Mouse (Mus musculus): ENCODE measurements around the gene Sfmbt2. TPM values are rescaled to one million over a fixed set of nuclear protein-coding genes. Genes with fewer than 3 reads are reported as not detected.

Gene Sfmbt2
- polyA plus RNA-seq, 1 experiment from 2014 or later = 0.65 TPM

GRCm38 (mm10) chr2:10372776-10373507 lies 2.6 kb downstream of the Sfmbt2 start:
- Histone ChIP-seq H3K4me2 (replicated peaks; ENCODE audit: low read depth) (peak overlapping the region; percentile 97), H3K27ac (replicated peaks) (no peak overlapping the region), H3K9ac (ENCODE audit: low read length) (peak overlapping the region; percentile 55), H3K27me3 (ENCODE audit: control insufficient read depth, insufficient read depth, low read length) (peaks cover 20% of the 10 kb centered on the region; the same call in 1 of the 2 replicates), H3K4me1 (replicated peaks; ENCODE audit: control insufficient read depth, insufficient read depth) (peaks cover 9% of the 10 kb centered on the region; the same call in 1 of the 2 replicates), H3K4me3 (ENCODE audit: low read depth, low read length) (peak overlapping the region; percentile 61), H3K9me3 (ENCODE audit: control insufficient read depth, low read length) (no peaks in the 10 kb centered on the region), H3K36me3 (ENCODE audit: control insufficient read depth, insufficient read depth, low read length) (no peaks in the 10 kb centered on the region)
- ATAC-seq (ENCODE audit: low FRiP score, low TSS enrichment) = 0 out of 2 replicates have a peak, but pooled peaks have one; percentile 49
- TF ChIP-seq EP300 (optimal IDR thresholded peaks at IDR 0.05) = no peak
- TF ChIP-seq CTCF (IDR thresholded peaks at IDR 0.05; ENCODE audit: low read depth) = no peak
- DNase-seq (ENCODE audit: low spot score) = peak; percentile 21
- under 1% methylated on average over 31 of the region's 35 CpGs for WGBS

- H3K4me2 ChIP-seq (replicated peaks; ENCODE audit: low read depth) = peak overlapping the region; percentile 97
- peaks cover 9% of the 10 kb centered on the region; the same call in 1 of the 2 replicates for H3K4me1 ChIP-seq (replicated peaks; ENCODE audit: control insufficient read depth, insufficient read depth)
- no peak overlapping the region for H3K9ac ChIP-seq (ENCODE audit: low read length)
- ATAC-seq (ENCODE audit: low FRiP score, low TSS enrichment) = no peak; the same call in 1 of the 2 replicates
- TF ChIP-seq EP300 (optimal IDR thresholded peaks at IDR 0.05) (no peak), CTCF (IDR thresholded peaks at IDR 0.05; ENCODE audit: low read depth) (no peak)
- WGBS = under 1% methylated on average over 30 of the region's 30 CpGs
- H3K27ac ChIP-seq (replicated peaks) = no peak overlapping the region
- no peaks in the 10 kb centered on the region for H3K36me3 ChIP-seq (ENCODE audit: control insufficient read depth, insufficient read depth, low read length)
- peak overlapping the region; percentile 61 for H3K4me3 ChIP-seq (ENCODE audit: low read depth, low read length)
- H3K27me3 ChIP-seq (ENCODE audit: control insufficient read depth, insufficient read depth, low read length) = peaks cover 20% of the 10 kb centered on the region; the same call in 1 of the 2 replicates
- no peaks in the 10 kb centered on the region for H3K9me3 ChIP-seq (ENCODE audit: control insufficient read depth, low read length)
- DNase-seq (ENCODE audit: low spot score) = no peak
Measured at GRCm38 (mm10) chr2:10373508-10374206, 3.3 kb downstream of the Sfmbt2 start.

- Histone ChIP-seq H3K9me3 (ENCODE audit: control insufficient read depth, low read length) (no peaks in the 10 kb centered on the region), H3K27ac (replicated peaks) (no peak overlapping the region), H3K9ac (ENCODE audit: low read length) (peak overlapping the region; percentile 52), H3K36me3 (ENCODE audit: control insufficient read depth, insufficient read depth, low read length) (no peaks in the 10 kb centered on the region), H3K4me1 (replicated peaks; ENCODE audit: control insufficient read depth, insufficient read depth) (peaks cover 9% of the 10 kb centered on the region; the same call in 1 of the 2 replicates), H3K4me3 (ENCODE audit: low read depth, low read length) (peak overlapping the region; percentile 61), H3K27me3 (ENCODE audit: control insufficient read depth, insufficient read depth, low read length) (peaks cover 19% of the 10 kb centered on the region; the same call in 1 of the 2 replicates), H3K4me2 (replicated peaks; ENCODE audit: low read depth) (peak overlapping the region; percentile 97)
- ATAC-seq (ENCODE audit: low FRiP score, low TSS enrichment) (no peak), DNase-seq (ENCODE audit: low spot score) (peak; percentile 37)
- WGBS = 1% methylated on average over 34 of the region's 34 CpGs
- TF ChIP-seq CTCF (IDR thresholded peaks at IDR 0.05; ENCODE audit: low read depth) = peak; percentile 72
- TF ChIP-seq EP300 (optimal IDR thresholded peaks at IDR 0.05) = no peak
Measured at GRCm38 (mm10) chr2:10374207-10375023, 4.1 kb downstream of the Sfmbt2 start.

GRCm38 (mm10) chr2:10375024-10375372 lies 4.7 kb downstream of the Sfmbt2 start:
- H3K9ac ChIP-seq (ENCODE audit: low read length) = peak overlapping the region; percentile 52
- peak overlapping the region; percentile 97 for H3K4me2 ChIP-seq (replicated peaks; ENCODE audit: low read depth)
- peak overlapping the region; percentile 61 for H3K4me3 ChIP-seq (ENCODE audit: low read depth, low read length)
- DNase-seq (ENCODE audit: low spot score) = peak; percentile 22
- H3K27ac ChIP-seq (replicated peaks) = no peak overlapping the region
- 0% methylated on average over 22 of the region's 22 CpGs for WGBS
- peaks cover 9% of the 10 kb centered on the region; the same call in 1 of the 2 replicates for H3K4me1 ChIP-seq (replicated peaks; ENCODE audit: control insufficient read depth, insufficient read depth)
- no peaks in the 10 kb centered on the region for H3K9me3 ChIP-seq (ENCODE audit: control insufficient read depth, low read length)
- ATAC-seq (ENCODE audit: low FRiP score, low TSS enrichment) = no peak
- TF ChIP-seq CTCF (IDR thresholded peaks at IDR 0.05; ENCODE audit: low read depth) (no peak), EP300 (optimal IDR thresholded peaks at IDR 0.05) (no peak)
- peaks cover 14% of the 10 kb centered on the region; the same call in 1 of the 2 replicates for H3K27me3 ChIP-seq (ENCODE audit: control insufficient read depth, insufficient read depth, low read length)
- no peaks in the 10 kb centered on the region for H3K36me3 ChIP-seq (ENCODE audit: control insufficient read depth, insufficient read depth, low read length)

GRCm38 (mm10) chr2:10389988-10390387 lies 19.7 kb downstream of the Sfmbt2 start:
- 76% methylated on average over 4 of the region's 4 CpGs for WGBS
- H3K9me3 ChIP-seq (ENCODE audit: control insufficient read depth, low read length) = no peaks in the 10 kb centered on the region
- ATAC-seq (ENCODE audit: low FRiP score, low TSS enrichment) = no peak
- H3K9ac ChIP-seq (ENCODE audit: low read length) = no peak overlapping the region
- no peaks in the 10 kb centered on the region for H3K4me1 ChIP-seq (replicated peaks; ENCODE audit: control insufficient read depth, insufficient read depth)
- no peak overlapping the region for H3K27ac ChIP-seq (replicated peaks)
- H3K4me3 ChIP-seq (ENCODE audit: low read depth, low read length) = no peak overlapping the region
- no peaks in the 10 kb centered on the region for H3K27me3 ChIP-seq (ENCODE audit: control insufficient read depth, insufficient read depth, low read length)
- TF ChIP-seq CTCF (IDR thresholded peaks at IDR 0.05; ENCODE audit: low read depth) = no peak
- TF ChIP-seq EP300 (optimal IDR thresholded peaks at IDR 0.05) = no peak
- no peaks in the 10 kb centered on the region for H3K36me3 ChIP-seq (ENCODE audit: control insufficient read depth, insufficient read depth, low read length)
- no peak for DNase-seq (ENCODE audit: low spot score)
- no peak overlapping the region for H3K4me2 ChIP-seq (replicated peaks; ENCODE audit: low read depth)
